Mouse (Mus musculus): ENCODE results near the gene 1700018B08Rik. TPM values are rescaled to one million over a fixed set of nuclear protein-coding genes. Genes with fewer than 3 reads are reported as not detected.

Gene 1700018B08Rik
- total and polyA plus RNA-seq, 2 experiments, result not detected

GRCm38 (mm10) chr8:121570801-121571200 lies 26.7 kb upstream of the 1700018B08Rik start:
- Histone ChIP-seq H3K27ac (replicated peaks; ENCODE audit: insufficient read depth, low read depth, low read length) (peak overlapping the region; percentile 34), H3K79me2 (ENCODE audit: control insufficient read depth, insufficient read depth, low read length) (peaks cover 38% of the 10 kb centered on the region; the same call in 1 of the 2 replicates), H3K4me3 (ENCODE audit: insufficient read depth, low read depth, low read length) (no peak overlapping the region), H3K36me3 (ENCODE audit: control insufficient read depth, insufficient read depth, low read length) (no peaks in the 10 kb centered on the region), H3K9ac (ENCODE audit: low read depth, low read length) (peak overlapping the region; percentile 39), H3K27me3 (ENCODE audit: control insufficient read depth, insufficient read depth, low read length) (no peaks in the 10 kb centered on the region), H3K4me1 (ENCODE audit: control insufficient read depth, insufficient read depth, low read length) (peaks cover 16% of the 10 kb centered on the region; the same call in 1 of the 2 replicates)
- no peak for DNase-seq (ENCODE audit: extremely low read depth, low read depth, low spot score)
- TF ChIP-seq CTCF (IDR thresholded peaks at IDR 0.05; ENCODE audit: low read depth, low read length) (no peak), POLR2A (IDR thresholded peaks at IDR 0.05; ENCODE audit: extremely low read depth, insufficient read depth, low read length) (no peak)
- WGBS, result 52% methylated on average over 17 of the region's 17 CpGs

GRCm38 (mm10) chr8:121570335-121570734 lies 26.2 kb upstream of the 1700018B08Rik start:
- WGBS, result 17% methylated on average over 21 of the region's 21 CpGs
- Histone ChIP-seq H3K27me3 (ENCODE audit: control insufficient read depth, insufficient read depth, low read length) (no peaks in the 10 kb centered on the region), H3K4me1 (ENCODE audit: control insufficient read depth, insufficient read depth, low read length) (peaks cover 16% of the 10 kb centered on the region; the same call in 1 of the 2 replicates), H3K36me3 (ENCODE audit: control insufficient read depth, insufficient read depth, low read length) (no peaks in the 10 kb centered on the region), H3K79me2 (ENCODE audit: control insufficient read depth, insufficient read depth, low read length) (peaks cover 36% of the 10 kb centered on the region; the same call in 1 of the 2 replicates), H3K4me3 (ENCODE audit: insufficient read depth, low read depth, low read length) (peak overlapping the region; percentile 15; the same call in 1 of the 2 replicates), H3K9ac (ENCODE audit: low read depth, low read length) (peak overlapping the region; percentile 41), H3K27ac (replicated peaks; ENCODE audit: insufficient read depth, low read depth, low read length) (peak overlapping the region; percentile 73)
- peak; percentile 95 for DNase-seq (ENCODE audit: extremely low read depth, low read depth, low spot score)
- TF ChIP-seq CTCF (IDR thresholded peaks at IDR 0.05; ENCODE audit: low read depth, low read length) (no peak), POLR2A (IDR thresholded peaks at IDR 0.05; ENCODE audit: extremely low read depth, insufficient read depth, low read length) (no peak)

- no peak overlapping the region for H3K27ac ChIP-seq (replicated peaks; ENCODE audit: insufficient read depth, low read depth, low read length)
- H3K4me3 ChIP-seq (ENCODE audit: insufficient read depth, low read depth, low read length), result no peak overlapping the region
- H3K36me3 ChIP-seq (ENCODE audit: control insufficient read depth, insufficient read depth, low read length), result no peaks in the 10 kb centered on the region
- TF ChIP-seq POLR2A (IDR thresholded peaks at IDR 0.05; ENCODE audit: extremely low read depth, insufficient read depth, low read length), result no peak
- TF ChIP-seq CTCF (IDR thresholded peaks at IDR 0.05; ENCODE audit: low read depth, low read length), result no peak
- H3K4me1 ChIP-seq (ENCODE audit: control insufficient read depth, insufficient read depth, low read length), result peaks cover 16% of the 10 kb centered on the region; the same call in 1 of the 2 replicates
- 66% methylated on average over 6 of the region's 6 CpGs for WGBS
- H3K79me2 ChIP-seq (ENCODE audit: control insufficient read depth, insufficient read depth, low read length), result peaks cover 25% of the 10 kb centered on the region; the same call in 1 of the 2 replicates
- no peak for DNase-seq (ENCODE audit: extremely low read depth, low read depth, low spot score)
- H3K27me3 ChIP-seq (ENCODE audit: control insufficient read depth, insufficient read depth, low read length), result no peaks in the 10 kb centered on the region
- H3K9ac ChIP-seq (ENCODE audit: low read depth, low read length), result no peak overlapping the region
Measured at GRCm38 (mm10) chr8:121568321-121568720, 24.2 kb upstream of the 1700018B08Rik start.

- peak overlapping the region; percentile 83 for H3K27ac ChIP-seq (replicated peaks; ENCODE audit: insufficient read depth, low read depth, low read length)
- TF ChIP-seq CTCF (IDR thresholded peaks at IDR 0.05; ENCODE audit: low read depth, low read length) (no peak), POLR2A (IDR thresholded peaks at IDR 0.05; ENCODE audit: extremely low read depth, insufficient read depth, low read length) (no peak)
- no peak overlapping the region for H3K4me3 ChIP-seq (ENCODE audit: insufficient read depth, low read depth, low read length)
- H3K4me1 ChIP-seq (ENCODE audit: control insufficient read depth, insufficient read depth, low read length), result peaks cover 17% of the 10 kb centered on the region
- no peaks in the 10 kb centered on the region for H3K27me3 ChIP-seq (ENCODE audit: control insufficient read depth, insufficient read depth, low read length)
- WGBS, result 26% methylated on average over 6 of the region's 6 CpGs
- H3K9ac ChIP-seq (ENCODE audit: low read depth, low read length), result peak overlapping the region; percentile 28; the same call in 1 of the 2 replicates
- peaks cover 2% of the 10 kb centered on the region; the same call in 1 of the 2 replicates for H3K36me3 ChIP-seq (ENCODE audit: control insufficient read depth, insufficient read depth, low read length)
- peaks cover 16% of the 10 kb centered on the region; the same call in 1 of the 2 replicates for H3K79me2 ChIP-seq (ENCODE audit: control insufficient read depth, insufficient read depth, low read length)
- DNase-seq (ENCODE audit: extremely low read depth, low read depth, low spot score), result peak; percentile 88
Measured at GRCm38 (mm10) chr8:121563701-121564100, 19.6 kb upstream of the 1700018B08Rik start.

GRCm38 (mm10) chr8:121562941-121563351 lies 18.8 kb upstream of the 1700018B08Rik start:
- TF ChIP-seq POLR2A (IDR thresholded peaks at IDR 0.05; ENCODE audit: extremely low read depth, insufficient read depth, low read length) (0 out of 2 replicates have a peak, but pooled peaks have one; percentile 4), CTCF (IDR thresholded peaks at IDR 0.05; ENCODE audit: low read depth, low read length) (no peak)
- Histone ChIP-seq H3K27ac (replicated peaks; ENCODE audit: insufficient read depth, low read depth, low read length) (peak overlapping the region; percentile 98), H3K27me3 (ENCODE audit: control insufficient read depth, insufficient read depth, low read length) (no peaks in the 10 kb centered on the region), H3K4me3 (ENCODE audit: insufficient read depth, low read depth, low read length) (peak overlapping the region; percentile 7; the same call in 1 of the 2 replicates), H3K9ac (ENCODE audit: low read depth, low read length) (peak overlapping the region; percentile 69), H3K4me1 (ENCODE audit: control insufficient read depth, insufficient read depth, low read length) (peaks cover 15% of the 10 kb centered on the region), H3K79me2 (ENCODE audit: control insufficient read depth, insufficient read depth, low read length) (peaks cover 8% of the 10 kb centered on the region; the same call in 1 of the 2 replicates), H3K36me3 (ENCODE audit: control insufficient read depth, insufficient read depth, low read length) (peaks cover 5% of the 10 kb centered on the region; the same call in 1 of the 2 replicates)
- 21% methylated on average over 9 of the region's 9 CpGs for WGBS
- DNase-seq (ENCODE audit: extremely low read depth, low read depth, low spot score), result peak; percentile 100

All from liver, adult 2 months (tissue).